Mouse (Mus musculus) megakaryocyte progenitor cell, adult 5-6 weeks (primary cell): ENCODE data around the gene Msrb2. TPM values are rescaled to one million over a fixed set of nuclear protein-coding genes. Genes with fewer than 3 reads are reported as not detected.

Experiments used
- ATAC-seq: replicated peaks from 2 replicates; pipeline ENCODE4 v1.8.0; 2016; ENCODE audit warnings: mild to moderate bottlenecking, moderate TSS enrichment, inconsistent platforms; ENCODE audit not compliant: poor library complexity
- total RNA-seq, 2 experiments: library from RNA; stranded (forward) in 1 of 2; stranded (reverse) in 1 of 2; fragments of 157-497, 149-512 nt in 1 of 2; fragments of 200-1000 nt in 1 of 2; gene quantifications; 2 replicates each; pipeline versions ENCODE4 v1.2.3 to v1.2.4; 2015 to 2017

Gene Msrb2
- total RNA-seq (2015): 21.7 and 26.7 TPM in 2 replicates
- 15.1 and 22.4 TPM in 2 replicates for total RNA-seq (2017)

DNA sequence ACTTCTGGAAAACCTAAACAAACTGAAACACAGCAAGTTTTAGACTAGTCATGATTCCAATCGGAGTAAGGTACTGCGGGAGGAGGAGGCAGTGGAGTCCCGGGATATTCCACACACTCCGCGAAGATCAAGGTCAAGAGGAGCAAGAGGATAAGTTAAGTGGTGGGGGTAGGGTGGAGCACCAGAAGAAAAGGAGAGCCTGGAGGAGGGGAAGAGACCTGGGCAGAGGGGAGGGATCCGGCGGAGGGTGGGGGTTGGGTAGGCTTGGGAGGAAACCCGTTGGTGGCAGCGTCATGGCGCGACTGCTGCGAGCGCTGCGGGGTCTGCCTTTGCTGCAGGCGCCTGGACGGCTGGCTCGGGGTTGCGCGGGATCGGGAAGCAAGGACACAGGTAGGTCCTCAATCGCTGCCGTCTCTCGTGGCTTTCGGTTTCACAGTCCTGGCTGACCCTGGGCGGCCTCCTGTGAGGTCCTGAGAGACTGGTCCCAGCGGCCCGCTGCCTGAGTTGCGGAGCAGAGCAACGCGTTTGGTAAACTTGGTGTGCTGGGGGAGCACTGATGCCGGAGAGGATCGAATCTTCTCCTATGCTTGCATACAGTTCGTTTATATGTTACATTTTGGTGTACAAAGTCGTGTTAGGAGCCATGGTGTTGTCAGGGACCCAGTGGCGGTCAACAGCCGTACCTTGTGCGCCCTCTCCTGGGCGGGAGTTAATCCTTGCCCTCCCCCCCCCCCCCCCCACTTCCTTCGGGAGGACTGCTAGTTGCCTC is at the start of gene Msrb2:
Gene Msrb2 (plus strand): TSS at position 51 of the 769 bp plus-strand sequence.
- peak; percentile 79 for ATAC-seq

DNA sequence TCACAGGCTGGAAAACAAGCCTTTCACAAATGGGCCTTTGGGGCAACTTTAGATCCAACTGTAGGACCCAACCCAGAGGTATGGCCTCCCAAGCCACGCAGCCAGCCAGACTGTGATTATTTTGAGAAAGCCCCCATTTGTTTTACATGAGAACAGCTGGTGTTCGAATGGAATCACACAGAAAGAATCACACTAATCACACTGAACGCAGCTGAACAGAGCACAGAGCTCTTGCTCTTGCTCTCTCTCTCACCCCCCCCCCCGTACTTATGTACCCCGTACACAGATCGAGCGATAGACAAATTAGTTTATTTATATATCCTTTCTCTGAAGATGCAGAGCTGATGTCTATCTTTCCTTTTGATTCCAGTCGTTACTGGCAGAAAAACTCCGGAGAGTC is 48.8 kb upstream of the Msrb2 start:
- ATAC-seq: no peak

DNA sequence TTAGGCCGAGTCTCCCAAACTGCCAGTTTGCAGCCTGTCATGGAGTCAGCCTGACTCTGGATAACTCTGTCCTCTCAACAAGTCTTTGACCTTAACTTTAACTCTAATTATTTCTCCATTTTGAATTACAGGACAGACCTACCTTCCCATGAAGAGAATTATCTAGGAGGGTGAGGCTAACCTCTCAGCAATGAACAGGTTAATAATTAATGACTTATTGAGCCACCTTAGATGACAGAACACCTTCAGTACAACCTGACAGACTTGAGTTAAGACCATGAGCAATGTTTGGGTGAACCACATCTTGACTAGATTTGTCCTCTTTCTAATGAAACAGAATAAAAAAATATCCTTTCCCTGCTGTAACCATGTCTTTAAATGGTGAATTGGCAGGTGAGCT is 44.9 kb upstream of the Msrb2 start:
- no peak for ATAC-seq

DNA sequence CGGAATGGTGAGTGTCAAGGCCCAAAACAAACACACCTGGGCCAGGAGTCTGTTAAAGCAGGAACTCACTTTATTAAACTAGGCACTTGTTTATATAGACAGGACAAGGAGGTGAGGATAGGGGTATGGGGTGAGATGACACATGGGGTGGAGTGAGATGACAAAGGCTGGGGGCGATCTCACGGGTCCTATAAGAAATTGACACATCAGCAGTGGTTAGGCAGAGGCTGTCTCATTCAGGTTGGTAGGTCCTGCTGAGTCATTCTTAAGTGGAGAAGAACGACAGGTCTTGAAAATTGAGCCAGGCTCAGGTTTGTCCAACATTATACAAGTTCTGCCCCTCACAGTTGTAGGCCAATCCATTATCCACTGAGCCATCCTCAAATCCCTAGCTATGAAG is 43.4 kb upstream of the Msrb2 start:
- ATAC-seq: peak; percentile 44

DNA sequence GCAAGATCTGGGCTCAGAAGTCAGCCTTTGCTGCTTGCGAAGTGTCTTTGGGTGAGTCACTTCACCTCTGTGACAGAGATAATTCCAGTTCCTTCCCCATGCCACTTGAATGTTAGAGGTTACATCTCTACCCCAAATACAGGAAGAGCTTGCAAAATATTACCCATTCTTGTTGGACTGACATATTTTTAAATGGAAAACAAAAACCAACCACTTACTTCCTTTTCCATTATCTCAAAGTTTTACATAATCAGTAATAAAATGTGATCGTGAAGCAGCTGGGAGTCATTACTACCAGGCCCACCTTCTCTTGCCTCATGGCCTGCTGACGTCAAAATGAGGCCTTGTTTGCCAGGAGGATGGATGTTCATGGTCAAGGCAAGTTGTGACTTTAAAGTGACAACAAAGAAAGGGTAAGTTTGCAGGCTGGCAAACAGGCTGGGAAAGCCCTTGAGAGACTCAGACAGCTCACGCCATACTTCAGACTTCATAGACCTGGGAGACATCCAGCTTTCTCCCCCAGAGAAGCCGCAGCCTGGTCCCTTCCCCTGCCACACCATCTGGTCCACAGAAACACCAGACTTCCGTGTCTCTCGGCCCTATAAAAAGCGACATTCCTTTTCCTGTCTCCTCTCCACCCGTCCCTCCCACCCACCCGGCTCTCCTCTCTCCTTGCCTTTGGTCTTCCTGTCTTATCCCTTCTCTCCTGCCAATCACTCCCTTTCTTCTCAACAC is 27.2 kb upstream of the Msrb2 start:
- peak; percentile 79 for ATAC-seq

DNA sequence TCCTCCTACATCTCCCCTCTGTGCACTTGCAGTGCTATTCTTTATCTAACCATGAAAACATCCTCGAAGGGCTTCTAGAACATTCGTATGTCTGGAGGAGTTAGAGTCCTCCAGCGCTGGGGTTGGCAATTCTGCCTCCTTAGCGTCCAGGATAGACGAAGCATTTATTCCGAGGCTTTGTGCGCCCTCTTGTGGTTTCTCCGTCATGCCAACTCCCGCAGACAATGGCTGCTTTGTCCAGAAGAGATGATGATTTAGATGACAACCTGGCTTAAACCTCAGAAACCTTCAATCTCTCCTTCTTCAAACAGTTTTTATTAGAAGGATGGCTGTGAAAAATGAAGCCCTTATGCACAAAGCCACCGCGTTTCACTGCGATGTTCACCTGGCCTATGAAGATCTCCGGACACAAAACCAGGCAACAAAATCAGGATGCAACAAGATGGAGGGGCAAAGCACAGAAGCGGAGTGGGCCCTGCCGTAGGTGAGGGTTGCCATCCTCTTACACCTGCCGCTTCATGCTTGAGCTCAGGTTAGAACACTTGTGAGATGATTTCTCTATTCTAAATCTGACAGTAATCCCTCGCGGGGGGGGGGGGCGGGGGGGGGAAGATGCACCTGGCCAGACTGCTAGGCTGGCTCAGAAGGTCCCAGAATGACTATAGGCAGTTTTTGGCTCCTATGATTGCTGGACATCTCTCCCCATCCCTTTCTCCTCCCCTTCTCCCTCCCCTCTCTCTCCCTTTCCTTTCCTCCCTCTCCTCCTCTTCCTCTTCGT is 26.4 kb upstream of the Msrb2 start:
- ATAC-seq: peak; percentile 92

DNA sequence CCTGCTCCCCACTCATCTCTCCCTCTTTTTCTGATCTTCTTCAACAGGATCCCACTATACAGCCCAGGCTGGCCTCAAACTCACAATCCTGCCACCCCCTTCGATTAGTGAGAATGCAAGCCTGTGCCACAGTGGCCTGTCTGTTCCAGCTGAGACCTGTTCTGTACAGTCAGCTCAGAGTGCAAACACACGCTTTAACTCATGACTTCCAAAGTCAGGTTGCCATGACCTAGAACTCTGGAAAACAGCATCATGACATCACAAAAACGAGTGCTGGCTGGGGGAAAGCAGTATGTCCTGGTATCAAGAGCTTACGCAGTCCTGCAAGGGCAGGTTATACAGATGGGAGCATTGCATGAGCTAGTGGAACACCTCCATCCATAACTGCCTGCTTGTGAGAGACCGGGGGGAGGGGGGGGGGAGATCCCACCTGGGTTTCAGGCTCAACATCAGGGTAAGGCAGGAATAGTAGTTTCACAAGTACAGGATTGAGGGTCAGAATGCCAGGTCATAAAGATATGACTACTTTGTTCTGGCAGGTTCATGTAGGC is 25.8 kb upstream of the Msrb2 start:
- ATAC-seq: no peak

DNA sequence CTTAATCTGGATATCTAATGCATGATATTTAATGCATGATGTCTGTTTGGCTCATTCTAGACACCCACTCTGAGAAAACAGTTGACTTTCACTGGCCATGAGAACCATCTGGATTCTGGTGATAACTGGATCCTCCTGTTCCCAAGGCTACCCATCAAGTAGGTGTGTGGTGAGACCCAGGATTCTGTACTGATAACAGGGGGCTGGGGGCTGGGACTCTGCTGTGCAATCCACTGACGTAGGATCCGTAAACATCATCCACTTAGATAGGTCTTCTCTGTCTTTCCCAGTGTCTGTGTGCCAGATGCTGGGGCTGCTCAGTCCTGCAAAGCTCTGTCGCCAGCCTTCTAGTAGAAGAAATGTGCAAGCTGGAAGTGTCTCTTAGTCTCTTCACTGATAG is 22.8 kb upstream of the Msrb2 start:
- no peak for ATAC-seq

DNA sequence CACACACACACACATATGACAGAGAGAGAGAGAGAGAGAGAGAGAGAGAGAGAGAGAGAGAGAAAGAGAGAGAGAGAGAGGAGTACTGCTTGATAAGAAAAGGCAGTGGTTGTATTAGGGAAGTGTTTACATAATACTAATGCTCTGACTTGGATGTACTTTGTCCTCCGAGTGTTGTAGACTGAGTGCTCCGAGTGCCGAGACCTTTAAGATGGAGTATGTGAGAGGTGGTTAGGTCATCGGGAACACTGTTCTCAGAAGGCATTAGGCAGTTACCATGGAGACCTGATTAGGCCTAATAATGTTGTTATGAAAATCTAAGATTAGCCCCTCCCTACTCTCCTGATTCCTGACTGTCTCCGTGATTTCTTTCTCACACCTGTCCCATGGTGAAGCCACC is 21.1 kb upstream of the Msrb2 start:
- ATAC-seq: no peak

DNA sequence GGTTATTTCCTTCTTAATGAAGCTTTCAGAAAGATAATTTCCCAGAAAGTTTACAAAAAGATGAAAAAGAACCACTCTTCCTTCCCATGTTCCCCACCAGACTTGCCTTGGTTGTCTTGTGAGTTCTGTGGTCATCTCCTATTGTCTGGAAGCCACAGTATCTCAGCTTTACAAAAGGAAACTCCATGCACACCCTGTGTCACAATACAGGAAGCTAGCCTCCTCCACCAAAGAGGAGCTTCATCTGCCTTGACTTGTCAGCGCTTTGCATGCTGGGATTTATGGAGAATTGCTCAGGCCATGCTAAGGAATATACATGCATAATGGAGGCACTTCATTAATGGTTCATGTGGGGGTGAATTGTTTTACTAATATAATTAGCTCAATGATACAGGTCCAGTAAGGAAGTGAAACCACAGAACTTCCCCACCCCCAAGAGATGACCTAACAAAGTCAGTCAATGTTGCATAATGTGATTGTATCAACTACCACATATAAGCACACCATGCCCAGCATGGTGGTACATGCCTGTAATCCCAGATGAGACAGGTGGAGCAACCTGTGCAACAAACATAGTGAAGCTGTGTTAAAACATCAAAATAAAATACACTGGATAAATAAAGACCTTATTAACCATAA is 19.5 kb upstream of the Msrb2 start:
- peak; percentile 91 for ATAC-seq

DNA sequence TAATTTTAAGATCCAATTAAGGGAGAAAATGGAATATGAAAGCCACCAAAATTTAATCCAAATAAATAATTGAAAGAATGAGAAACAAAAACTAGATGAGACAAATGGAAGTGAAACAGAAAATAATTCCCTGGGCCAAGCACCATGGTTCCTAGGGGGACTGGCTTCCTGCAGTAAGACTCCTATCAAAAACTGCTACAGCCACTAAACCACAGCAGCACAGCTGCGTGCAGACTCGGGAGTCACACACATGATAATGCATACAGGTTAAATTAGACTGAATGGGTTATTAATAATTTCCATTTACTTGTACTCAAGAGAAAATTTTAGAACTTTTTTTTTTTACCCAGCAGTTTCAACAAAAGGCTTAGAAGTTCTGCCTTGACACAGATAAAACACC is 18.1 kb upstream of the Msrb2 start:
- no peak for ATAC-seq

DNA sequence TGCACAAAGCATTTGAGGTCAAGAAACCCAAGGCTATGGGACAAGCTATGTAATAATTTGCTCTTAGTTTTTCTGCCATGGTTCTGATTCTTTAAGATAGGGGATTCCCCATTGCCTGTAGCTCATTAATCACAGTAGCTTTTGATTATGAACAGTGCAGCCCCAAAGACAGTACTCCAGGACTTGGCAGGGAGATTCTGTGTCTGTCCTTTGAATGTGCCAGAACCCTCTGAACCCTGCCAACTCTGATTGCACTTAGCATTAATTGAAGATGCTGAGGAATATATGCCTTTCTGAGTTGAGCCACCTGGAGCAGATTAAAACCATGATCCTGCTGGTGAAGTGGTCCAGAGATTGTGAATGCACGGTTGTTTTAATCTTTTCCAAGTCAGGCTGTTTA is 8.4 kb upstream of the Msrb2 start:
- no peak for ATAC-seq

DNA sequence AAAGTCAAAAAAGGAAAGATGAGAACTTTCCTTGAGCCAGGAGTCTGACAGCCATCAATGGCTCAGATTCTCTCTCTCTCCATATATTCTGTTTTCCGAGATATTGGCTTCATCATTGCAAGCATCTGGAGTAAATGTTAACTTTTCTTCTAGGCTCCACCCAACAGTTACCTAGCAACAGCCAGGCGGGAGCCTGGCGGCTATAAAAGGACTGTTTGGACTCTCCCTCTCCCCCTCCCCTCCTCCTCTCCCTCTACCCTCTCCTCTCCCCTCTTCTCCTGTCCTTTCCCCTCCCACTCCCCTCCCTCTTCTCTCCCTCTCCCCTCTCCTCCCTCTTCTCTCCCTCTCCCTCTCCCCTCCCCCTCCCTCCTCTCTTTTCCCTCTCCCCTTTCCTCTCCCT is 4.8 kb upstream of the Msrb2 start:
- ATAC-seq: no peak

DNA sequence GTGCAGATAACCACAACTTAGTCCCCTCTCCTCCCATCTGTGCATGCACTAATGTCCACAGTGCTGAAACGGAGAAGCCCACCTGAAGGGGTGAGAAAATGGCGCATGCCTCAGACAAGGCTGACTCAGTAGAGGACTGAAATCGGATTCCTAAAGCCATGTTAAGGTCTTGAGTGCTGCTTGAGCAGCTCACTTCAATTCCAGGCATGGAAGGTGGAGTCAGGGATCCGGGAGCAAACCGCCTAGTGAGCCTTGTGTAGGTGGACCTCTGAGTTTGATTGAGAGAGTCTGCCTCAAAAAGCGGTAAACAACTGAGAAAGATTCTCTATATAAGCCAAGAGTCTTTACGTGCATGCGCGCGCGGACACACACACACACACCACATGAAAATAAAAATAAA is 4.1 kb upstream of the Msrb2 start:
- ATAC-seq: no peak

DNA sequence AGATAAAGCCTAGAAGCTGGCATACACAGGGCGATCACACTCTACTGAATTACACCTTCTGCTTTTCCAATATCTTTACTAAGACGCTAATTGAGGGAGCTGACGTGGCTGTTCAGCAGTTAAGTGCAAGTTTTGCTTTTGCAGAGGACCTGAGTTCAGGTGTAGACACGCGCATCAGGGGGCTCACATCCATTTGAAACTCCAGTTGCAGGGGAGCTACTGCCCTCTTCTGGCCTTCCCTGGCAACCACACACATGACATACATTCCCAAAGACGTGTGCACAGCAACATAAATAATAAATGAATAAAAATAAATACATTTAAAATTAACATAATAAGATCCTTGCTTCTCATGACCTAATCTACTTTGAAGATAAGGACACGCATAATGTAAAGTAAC is 2.5 kb downstream of the Msrb2 start:
- ATAC-seq: peak; percentile 52

DNA sequence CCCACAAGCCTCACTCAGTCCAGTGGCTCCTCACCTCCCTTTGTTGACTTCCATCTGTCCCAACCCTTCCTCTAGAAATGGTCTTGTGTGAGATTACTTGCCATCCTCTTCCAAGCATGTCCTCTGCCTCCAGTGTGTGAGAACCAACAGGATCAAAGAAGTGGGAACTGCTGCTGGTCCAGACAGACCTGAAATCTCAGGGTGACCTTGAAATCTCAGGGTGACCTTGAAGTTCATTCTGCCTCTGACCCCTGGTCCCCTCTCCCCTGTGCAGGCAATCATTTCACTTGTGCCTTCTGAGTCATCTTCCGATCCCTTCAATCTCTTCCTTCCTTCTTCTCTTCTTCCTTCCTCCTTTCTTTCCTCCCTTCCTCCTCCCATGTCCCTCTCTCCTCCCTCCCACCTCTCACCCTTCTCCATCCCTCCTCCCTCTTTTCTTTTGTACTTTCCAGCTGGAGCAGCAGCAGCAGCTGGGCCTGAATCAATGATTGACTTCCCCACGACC is 9.3 kb downstream of the Msrb2 start:
- no peak for ATAC-seq

DNA sequence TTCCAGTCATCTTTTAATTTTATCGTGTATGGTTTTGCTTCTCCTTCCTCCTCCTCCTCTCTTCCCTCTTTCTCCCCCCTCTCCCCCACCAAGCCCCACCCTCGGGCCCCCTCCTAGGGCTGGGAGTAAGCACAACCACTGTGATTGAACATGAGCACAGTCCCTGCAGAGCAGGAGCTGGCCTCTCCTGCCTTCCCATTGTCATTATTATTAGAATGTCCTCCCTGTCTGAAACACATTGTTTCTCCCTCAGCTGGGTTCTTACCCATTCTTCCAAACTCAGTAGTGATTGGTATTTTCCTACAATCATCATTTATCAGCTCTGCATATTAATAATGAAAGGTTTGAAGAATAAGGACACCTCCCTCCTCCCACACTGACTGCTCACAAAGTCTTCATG is 9.7 kb downstream of the Msrb2 start:
- ATAC-seq: no peak

DNA sequence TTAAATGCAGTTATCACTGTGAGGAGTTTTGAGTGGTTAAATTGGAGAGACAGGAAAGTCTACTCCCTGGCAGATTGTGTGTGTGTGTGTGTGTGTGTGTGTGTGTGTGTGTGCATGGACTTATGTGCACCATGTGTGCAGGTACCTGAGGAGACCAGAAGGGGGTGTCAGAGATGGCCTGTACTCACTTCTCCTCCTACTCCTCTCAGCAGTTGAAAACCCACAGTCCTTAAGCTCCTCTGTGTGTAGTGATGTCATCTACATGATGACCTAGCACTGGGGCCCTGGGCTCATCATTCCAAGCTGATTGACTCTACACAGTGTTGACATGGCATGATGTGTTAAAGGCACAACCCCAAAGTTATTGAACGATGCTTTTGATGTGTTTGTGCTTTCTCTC is 11.0 kb downstream of the Msrb2 start:
- ATAC-seq: no peak

DNA sequence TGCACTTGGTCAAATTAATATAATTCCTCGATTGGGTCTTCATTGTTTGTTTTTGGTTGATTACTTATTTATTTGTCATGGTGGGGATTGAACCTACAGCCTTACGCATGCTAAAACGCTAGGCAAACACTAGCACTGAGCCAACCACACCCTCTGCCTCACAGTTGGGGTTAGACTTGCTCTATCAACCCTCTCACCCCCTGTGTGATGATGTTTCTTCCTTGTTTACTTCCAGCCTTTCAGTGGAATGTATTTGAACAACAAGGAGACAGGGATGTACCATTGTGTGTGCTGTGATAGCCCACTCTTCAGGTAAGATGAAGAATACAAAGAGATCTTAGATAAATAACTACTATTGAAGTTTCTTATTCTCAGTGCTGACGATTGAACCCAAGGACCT is 11.8 kb downstream of the Msrb2 start:
- no peak for ATAC-seq

DNA sequence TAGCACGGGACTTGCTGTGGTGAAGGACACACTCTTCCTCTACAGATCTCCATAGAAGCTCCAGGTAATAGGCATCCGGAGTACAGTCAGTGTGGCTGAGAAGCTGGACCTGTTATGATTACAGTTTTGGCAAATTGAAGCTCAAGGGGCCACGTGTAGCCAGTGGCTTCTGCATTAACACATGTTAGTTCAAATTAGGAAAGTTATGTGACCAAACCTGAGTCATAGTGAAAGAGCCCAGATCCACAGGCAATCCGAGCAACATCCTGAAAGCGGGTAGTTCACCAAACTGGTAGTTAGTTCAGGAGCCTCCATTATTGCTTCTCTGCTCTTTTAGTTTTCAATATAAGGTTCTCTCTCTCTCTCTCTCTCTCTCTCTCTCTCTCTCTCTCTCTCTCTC is 14.5 kb downstream of the Msrb2 start:
- ATAC-seq: no peak
